Mouse (Mus musculus): Measurements from ENCODE around the gene C1qbp. TPM values are rescaled to one million over a fixed set of nuclear protein-coding genes. Genes with fewer than 3 reads are reported as not detected.

The C1qbp gene
- polyA plus RNA-seq, 1 experiment from 2014 or later, result 342 TPM

Other genes starting within 250 kb of the C1qbp start
- gene Zfp3, start 218.8 kb downstream of the C1qbp start, polyA plus RNA-seq (2016; fragmentation: Nextera tagmentation; extraction: Ambion mirVana), result 6.9 and 10.2 TPM in 2 replicates
- not detected in 2 replicates for gene Scimp, start 170.4 kb downstream of the C1qbp start, polyA plus RNA-seq (2016; fragmentation: Nextera tagmentation; extraction: Ambion mirVana)
- gene Rabep1, start 138.2 kb downstream of the C1qbp start, polyA plus RNA-seq (2016; fragmentation: Nextera tagmentation; extraction: Ambion mirVana), result 38.2 and 39.2 TPM in 2 replicates
- 148 and 153 TPM in 2 replicates for gene Nup88, start 13.1 kb downstream of the C1qbp start, polyA plus RNA-seq (2016; fragmentation: Nextera tagmentation; extraction: Ambion mirVana)
- 99.5 and 101 TPM in 2 replicates for gene Rpain, start 12.8 kb downstream of the C1qbp start, polyA plus RNA-seq (2016; fragmentation: Nextera tagmentation; extraction: Ambion mirVana)
- gene Dhx33, start 21.4 kb upstream of the C1qbp start, polyA plus RNA-seq (2016; fragmentation: Nextera tagmentation; extraction: Ambion mirVana), result 19.9 and 20.7 TPM in 2 replicates
- 65.3 and 67.8 TPM in 2 replicates for gene Mis12, start 36.6 kb upstream of the C1qbp start, polyA plus RNA-seq (2016; fragmentation: Nextera tagmentation; extraction: Ambion mirVana)
- gene Derl2, start 36.8 kb upstream of the C1qbp start, polyA plus RNA-seq (2016; fragmentation: Nextera tagmentation; extraction: Ambion mirVana), result 38.8 and 39.8 TPM in 2 replicates
- gene 6330403K07Rik, start 50.5 kb upstream of the C1qbp start, polyA plus RNA-seq (2016; fragmentation: Nextera tagmentation; extraction: Ambion mirVana), result 137 and 226 TPM in 2 replicates
- 0.06 TPM in 1 of 2 replicates, not detected in the other for gene Nlrp1a, start 161.7 kb upstream of the C1qbp start, polyA plus RNA-seq (2016; fragmentation: Nextera tagmentation; extraction: Ambion mirVana)
- gene Nlrp1b, start 247.7 kb upstream of the C1qbp start, polyA plus RNA-seq (2016; fragmentation: Nextera tagmentation; extraction: Ambion mirVana), result not detected in 2 replicates

Measured in midbrain, embryonic 10.5 days (tissue).